Mouse (Mus musculus) kidney, postnatal 10 days (tissue): ENCODE measurements around the gene Pfn1.

ENCODE experiments used
- DNase-seq: peaks from one replicate; pipeline ENCODE4 v3.0.0; 2021; ENCODE audit warnings: mixed read lengths

The Pfn1 gene

DNA sequence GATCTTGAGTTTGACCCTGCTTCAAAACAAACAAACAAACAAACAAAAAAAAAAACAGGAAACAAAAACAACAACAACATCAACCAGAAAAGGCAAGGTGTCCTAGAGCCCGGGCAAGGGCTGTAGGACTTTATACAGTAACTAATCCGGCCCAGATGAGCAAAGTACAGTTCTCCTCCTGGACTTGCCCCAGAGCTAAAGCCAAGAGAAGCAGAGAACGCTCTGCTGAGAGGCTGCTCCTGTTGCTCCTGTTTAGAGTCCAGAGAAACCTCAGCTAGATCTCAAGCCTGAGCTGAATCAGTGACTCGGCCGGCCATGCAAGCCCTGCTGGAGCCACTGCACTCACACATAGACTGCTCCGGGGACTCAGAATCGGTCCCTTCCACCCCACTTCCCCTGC, 24.3 kb downstream of the Pfn1 start:
- DNase-seq, result peak; percentile 51

DNA sequence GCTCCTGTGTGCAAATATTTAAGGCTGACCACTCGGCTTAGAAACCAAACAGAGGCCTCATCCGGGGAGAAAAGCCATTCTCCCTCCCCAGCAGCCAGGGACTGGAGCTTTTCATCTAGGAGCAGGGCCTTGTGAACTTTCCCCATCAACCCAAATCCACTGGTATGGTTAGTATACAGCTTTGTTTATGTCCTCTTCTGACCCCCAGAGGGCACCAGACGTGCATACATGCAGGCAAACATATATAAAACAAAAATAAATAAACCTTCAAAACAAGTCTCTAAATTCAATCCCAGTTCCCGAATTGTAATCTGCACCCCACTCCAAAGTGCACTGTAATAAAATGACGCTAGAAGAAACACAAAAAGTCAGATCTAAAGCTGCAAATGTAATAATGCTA, 24.9 kb downstream of the Pfn1 start:
- DNase-seq, result peak; percentile 28

DNA sequence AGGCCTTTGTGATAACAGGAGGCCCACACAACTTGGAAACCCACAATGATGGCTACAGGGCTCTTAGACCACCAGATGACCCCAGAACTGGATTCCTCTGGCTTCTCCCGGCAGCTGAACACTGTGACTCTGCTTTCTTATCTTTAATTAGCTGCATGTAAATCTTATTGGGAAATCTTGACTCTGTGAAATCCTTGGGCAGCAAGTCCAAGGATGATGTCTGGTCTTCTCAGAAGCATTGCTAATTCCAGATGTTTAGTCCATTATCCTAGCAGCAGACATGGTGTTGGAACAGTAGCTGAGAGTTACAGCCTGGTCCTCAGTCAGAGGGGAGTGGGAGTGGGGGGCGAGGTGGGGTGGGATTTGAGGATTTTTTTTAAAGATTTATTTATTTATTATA, 26.0 kb downstream of the Pfn1 start:
- DNase-seq, result no peak

DNA sequence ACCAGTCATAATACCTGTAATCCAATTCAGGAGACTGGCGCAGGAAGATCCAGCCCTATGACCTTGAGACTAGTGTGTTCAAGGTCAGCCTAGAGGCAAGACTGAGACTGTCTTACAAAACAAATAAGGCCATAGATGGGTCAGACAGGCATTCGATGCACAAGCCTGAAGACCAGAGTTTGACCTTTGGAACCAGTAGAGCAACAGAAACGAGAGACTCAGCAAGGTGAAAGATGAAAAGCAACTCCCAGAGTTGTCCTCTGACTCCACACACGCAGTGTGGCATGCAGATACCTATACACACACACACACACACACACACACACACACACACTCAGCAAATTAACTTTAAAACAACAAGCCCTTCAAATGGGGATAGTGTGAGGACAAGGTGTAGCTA, 27.6 kb downstream of the Pfn1 start:
- peak; percentile 26 for DNase-seq

DNA sequence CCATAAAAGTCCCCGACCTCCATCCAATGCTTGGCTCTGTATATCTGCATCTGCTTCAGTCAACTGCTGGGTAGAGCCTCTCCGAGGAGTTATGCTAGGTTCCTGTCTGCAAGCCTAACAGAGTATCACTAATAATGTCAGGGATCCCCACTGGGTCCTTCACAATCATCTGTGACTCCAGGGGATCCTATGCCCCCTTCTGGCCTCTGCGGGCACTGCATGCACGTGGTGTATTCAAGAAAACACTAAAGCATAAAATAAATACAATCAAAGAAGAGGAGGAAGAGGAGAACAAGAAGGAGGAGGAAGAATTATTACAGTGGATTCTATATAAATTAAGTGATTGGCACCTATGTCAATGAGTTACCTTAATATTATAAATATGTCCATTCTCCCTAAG, 29.0 kb downstream of the Pfn1 start:
- peak; percentile 79 for DNase-seq

DNA sequence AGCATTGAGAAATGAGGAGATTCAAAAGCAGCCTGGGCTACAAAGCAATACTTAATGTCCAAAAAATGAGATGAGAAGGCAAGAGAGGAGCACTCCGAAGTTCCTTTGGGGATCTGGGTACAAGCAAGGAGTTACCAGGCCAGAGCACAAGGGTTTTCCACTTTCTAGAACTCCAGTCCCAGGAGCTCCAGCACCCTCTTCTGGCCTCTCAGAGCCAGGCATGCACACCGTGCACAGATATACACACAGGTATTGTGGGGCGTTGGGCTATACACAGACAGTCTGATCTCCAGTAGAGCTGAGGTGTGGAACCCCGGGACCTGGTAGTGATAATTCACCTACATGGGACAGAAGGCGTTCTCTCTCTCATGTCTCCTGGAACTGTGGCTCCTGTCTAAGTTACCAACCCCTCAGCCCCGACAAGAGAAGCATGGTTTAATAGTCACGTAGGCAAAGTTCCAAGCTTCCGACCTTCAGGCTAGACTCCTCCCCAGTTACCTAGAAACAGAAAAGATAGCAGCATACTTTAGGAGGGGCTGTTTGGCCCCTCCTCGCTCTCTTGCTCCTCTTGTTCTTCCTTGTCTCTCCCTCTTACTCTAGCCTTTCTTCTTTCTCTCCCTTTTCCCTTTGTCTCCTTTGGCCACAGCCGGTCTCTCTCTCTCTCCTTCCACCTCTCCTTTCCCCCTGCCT, 31.2 kb downstream of the Pfn1 start:
- DNase-seq, result no peak

DNA sequence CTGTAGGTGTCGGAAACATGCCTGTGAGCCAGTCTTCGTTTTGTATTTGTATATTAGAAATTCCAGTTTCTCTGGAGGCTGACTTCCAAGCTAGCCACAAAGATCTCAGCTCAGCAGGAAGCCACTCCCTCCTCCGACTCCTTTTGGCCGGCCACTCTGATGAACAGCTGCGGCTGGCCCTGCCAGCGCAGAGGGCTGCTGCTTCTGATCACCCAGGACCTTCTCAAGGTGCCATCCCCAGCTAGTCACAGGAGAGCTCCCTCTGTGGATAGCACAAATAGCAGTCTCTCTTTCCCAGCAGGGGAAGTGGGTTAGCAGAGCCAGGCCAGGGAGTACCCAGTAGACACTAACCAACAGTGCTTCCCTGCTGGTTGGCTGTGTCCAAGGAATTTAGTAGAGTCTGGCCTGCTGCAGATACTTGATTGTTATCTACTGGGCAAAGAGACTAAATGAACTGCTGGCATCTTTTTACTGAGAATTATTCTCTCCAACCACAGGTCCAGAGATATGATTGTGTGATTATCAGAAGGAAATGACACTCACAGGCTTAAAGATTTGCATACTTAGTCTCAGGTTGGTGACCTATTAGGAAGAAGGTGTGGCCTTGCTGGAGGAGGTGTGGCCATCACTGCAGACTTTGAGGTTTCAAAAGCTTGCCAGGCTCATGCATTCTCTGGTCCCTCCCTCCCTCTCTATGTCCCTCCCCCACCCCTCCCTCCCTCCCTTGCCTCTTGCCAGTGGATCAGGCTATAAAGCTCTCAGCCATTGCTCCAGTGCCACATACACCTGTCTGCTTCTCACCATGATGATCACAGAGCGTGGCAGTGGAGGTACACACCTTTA, 32.3 kb downstream of the Pfn1 start:
- DNase-seq, result no peak

DNA sequence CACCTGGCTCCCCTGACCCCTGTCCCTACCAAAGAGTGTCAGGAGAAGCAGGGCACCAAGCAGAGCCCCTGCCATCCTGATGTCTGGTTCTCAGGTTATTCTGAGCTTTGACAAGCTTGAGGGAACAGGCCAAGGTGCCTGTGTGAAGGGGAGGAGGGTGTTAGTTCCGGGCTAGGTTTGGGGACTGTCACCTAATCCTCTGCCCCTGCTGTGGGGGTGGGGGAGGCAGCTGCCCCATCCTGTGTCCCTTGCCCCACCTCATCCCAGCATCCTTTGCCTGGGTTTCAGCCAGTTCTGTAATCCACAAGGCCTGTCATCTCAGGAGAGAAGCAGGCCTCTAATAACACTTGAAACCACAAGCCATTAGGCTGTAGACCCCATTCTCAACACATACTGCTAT, 35.3 kb downstream of the Pfn1 start, which contains the start of gene Chrne:
Gene Chrne, minus strand, starts transcription at position 116 of the 400 bp plus-strand sequence.
- DNase-seq, result no peak

DNA sequence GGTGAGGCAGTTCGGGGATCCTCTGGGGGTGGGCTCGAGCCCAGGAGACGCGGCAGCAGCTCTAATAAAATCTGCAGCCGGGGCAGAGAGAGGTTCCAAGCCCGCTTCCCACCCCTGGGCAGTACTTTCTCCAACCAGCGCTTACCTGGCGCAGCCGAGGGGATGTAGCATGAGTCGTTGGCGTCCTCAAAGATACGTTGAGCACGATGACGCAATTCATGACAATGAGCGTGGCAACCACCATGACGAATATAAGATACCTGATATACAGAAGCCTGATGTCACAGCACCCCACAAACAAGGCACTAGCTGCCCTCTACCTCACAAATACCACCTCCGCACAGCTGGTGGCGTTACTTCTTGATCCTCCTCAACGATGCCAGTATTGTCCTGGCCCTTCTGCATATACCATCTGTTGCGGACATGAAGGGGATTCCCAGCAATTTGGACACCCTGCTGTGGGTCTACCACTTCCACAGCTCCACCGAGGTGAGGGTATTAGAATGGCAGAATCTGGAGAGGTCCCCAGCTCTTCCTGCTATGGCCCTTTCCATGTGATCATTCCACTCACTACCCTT, 38.8 kb downstream of the Pfn1 start, which contains the start of gene 4930544D05Rik:
Gene 4930544D05Rik, plus strand, starts transcription at position 333 of the 578 bp plus-strand sequence.
- DNase-seq, result no peak

DNA sequence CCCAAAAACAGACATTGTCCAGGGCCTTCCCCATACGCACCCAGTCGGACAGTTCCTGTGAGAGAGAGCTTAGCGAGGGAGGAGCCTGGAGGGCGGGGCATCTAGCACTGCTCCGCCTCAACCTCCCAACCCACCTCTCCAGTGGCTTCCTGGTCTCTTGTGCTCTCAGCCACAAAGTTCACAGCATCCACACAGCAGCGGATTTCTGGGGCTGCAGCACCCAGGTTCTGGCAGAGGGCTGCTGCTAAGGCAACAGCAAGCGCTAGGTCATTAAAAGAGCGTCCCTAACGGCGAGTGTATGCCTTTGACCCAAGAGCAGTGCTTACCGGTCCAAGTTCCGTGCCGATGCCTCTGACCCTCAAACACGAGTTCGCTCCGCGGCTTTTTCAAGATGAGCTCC, 39.4 kb downstream of the Pfn1 start:
- peak; percentile 79 for DNase-seq

DNA sequence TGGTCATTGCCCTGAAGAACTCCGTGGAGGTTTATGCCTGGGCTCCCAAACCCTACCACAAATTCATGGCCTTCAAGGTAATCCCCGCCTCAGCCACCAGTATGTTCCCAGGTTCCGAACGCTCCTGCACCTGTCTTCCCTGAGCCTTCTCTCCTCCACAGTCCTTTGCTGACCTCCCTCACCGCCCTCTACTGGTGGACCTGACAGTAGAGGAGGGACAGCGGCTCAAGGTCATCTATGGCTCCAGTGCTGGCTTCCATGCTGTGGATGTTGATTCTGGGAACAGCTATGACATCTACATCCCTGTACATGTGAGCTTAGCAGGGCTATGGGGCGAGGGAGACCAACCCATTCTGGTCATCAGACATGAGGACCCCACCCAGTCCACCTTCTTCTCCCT, 41.9 kb downstream of the Pfn1 start:
- no peak for DNase-seq

DNA sequence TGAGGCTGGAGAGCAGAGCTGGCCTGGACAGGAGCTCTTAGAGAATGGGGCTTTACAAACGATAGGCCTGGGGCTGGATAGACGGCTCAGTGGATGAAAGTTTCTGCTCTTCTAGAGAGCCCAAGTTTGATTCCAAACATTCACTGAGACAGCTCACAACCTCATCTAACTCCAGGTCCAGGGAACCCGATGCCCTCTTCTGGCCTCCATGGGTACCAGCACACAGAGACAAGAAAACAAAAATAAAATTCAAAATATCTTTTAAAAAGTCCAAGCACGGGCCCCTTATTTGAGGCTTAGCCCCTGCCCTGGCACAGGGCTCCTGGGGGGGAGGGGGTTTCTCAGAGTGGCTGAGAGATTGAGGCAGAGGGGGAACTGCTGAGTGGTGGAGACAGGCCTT, 43.7 kb downstream of the Pfn1 start:
- DNase-seq, result no peak

DNA sequence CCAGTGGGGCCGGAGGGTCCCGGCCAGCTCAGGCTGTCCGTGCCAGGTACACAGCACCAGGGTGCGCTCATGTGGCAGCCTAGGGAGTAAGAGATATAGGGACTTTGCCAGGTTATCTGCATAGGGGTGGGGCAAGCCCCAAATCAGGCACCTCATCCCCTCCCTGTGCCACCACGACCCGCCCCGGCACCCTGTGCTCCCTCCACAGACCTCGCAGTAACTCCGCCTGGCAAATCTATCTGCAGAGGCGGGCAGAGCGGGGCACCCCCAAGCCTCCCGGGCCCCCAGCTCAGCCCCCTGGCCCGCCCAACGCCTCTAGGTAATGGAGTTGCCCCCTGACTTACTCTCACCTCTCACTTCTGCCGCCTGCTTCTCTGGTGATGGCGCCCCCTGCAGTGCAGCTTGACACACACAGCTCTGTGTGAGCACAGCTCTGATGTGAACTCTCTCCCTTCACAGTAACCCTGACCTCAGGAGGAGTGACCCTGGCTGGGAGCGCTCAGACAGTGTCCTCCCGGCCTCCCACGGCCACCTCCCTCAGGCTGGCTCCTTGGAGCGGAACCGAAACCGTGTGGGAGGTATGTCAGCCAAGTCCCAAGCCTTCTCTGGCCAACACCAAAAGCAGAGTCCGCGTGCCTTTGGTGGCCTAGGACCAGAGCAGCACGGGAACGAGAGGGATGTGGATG, 45.9 kb downstream of the Pfn1 start:
- DNase-seq, result peak; percentile 69

DNA sequence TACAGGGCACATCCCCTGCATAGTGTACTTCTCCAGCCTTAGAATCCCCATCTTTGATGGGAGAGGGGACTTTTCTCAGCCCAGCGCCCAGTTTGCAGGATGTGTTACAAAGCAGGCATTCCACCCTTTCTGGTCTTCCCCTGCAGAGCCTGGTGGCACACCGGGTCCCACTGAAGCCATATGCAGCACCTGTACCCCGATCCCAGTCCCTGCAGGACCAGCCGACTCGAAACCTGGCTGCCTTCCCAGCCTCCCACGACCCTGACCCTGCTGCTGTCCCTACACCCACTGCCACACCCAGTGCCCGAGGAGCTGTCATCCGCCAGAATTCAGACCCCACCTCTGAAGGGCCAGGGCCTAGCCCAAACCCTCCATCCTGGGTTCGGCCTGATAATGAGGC, 46.8 kb downstream of the Pfn1 start:
- no peak for DNase-seq

DNA sequence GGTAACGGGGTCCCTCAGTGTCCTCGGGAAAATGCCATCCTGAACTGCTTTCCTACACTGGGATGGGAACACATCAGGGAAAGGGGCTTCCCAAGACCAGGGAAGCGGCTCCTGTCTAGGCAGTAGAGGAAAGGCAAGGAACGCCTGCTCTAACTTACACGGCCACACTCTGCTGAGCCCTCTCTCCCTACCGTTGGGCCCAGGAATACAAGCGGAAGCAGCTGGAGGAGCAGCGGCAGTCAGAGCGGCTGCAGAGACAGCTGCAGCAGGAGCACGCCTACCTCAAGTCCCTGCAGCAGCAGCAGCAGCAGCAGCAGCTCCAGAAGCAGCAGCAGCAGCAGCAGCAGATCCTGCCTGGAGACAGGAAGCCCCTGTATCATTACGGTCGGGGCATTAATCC, 47.7 kb downstream of the Pfn1 start:
- DNase-seq, result no peak

DNA sequence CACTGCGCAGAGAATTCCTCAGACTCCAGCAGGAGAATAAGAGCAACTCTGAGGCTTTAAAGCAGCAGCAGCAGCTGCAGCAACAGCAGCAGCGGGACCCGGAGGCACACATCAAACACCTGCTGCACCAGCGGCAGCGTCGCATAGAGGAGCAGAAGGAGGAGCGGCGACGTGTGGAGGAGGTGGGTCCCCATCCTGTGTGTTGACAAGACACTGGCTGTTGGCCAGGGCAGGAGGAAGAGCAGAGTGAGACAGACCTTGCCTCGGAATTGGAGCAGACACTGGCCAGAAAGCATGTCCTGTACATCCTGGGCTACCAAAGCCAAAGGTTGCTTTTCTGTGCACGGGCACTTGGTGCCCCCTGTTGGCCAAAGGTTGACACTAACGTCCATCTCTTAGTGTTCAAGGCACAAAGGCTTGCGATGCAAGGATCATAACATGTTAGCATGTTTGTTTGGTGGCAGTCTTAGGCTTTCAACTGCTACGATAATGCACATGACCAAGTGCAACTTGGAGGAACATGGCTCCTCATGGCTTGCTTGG, 49.3 kb downstream of the Pfn1 start:
- peak; percentile 89 for DNase-seq
